Mouse (Mus musculus) ES-Bruce4 (cell line): Measurements from ENCODE around the gene Mllt3.

ENCODE experiments used
- CTCF ChIP-seq: IDR thresholded peaks from one replicate; pipeline ENCODE4 v1.8.1; 2011; ENCODE audit warnings: low read depth, low read length
- EP300 ChIP-seq: IDR thresholded peaks from 2 replicates; pipeline ENCODE4 v1.6.1; 2011; ENCODE audit warnings: low read depth, low read length; ENCODE audit not compliant: insufficient read depth
- POLR2A ChIP-seq: IDR thresholded peaks from one replicate; pipeline ENCODE4 v1.8.1; 2011; ENCODE audit warnings: low read length; ENCODE audit not compliant: insufficient read depth

GRCm38 (mm10) chr4:87819182-87819581 lies 214.0 kb downstream of the Mllt3 start:
- TF ChIP-seq EP300 (no peak), CTCF (no peak), POLR2A (no peak)
